Mouse (Mus musculus): ENCODE results near the gene Sugp2.

The Sugp2 gene

DNA sequence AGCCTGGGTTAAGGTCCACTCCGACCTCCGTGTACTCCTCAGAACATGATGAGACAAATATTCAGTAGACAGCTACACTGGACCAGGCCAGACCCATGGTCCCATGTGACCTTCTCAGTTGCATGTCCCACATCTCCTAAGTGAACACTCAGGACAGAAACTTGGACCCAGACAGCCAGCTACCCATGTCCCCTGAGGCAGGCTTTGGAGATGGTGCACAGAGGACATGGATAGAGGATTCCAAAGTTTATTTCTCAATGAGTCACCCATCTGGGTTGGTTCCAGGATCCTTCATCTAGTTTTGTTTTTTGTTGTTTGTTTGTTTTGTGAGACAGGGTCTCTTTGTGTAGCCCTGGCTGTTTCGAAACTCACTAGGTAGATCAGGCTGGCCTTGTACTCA lies 13.1 kb upstream of the Sugp2 start:
- no peak for DNase-seq (ENCODE audit: low read depth)

- DNase-seq (ENCODE audit: low read depth), result no peak
Observed at GRCm38 (mm10) chr8:70222041-70222440, 12.0 kb upstream of the Sugp2 start.

DNA sequence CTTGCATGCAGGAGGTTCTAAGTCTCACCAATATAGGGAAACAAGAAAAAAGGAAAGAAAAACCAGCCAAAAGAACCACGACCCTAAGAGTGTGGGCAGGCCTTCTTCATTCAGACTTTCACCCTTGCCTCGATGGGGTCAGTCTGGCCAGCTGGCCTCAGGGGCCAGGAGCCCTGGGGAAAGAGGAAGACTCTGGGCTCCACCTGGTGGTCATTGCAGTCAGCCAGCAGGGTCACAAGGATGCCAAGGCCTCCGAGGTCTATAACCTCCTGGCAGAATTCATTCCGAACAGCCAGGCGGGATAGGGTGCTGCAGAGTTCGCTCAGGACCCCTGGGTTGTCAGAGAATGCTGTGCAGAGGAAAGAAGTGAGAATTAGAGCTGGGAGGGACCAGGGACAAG lies 10.7 kb upstream of the Sugp2 start:
- DNase-seq (ENCODE audit: low read depth), result peak; percentile 25

DNA sequence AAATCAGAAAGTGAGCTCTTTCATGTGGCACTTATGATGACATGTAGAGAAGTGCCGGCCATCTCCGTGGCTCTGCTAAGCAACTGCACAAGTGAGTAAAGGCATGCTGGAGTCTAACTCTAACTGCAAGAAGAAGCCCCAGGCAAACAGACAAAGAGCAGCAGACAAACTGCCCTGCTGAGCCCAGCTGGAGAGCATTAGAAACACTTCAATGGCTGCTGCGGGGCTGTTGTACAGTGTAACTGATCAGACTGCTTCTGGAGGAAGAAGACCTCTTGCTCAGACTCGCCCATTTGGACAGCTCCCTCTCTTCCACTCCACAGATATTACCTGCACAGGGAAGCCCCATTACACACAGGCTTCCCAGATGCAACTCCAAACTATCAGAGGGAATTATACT lies 6.0 kb upstream of the Sugp2 start:
- no peak for DNase-seq (ENCODE audit: low read depth)

GRCm38 (mm10) chr8:70230837-70231236 lies 3.2 kb upstream of the Sugp2 start:
- DNase-seq (ENCODE audit: low read depth), result no peak

- DNase-seq (ENCODE audit: low read depth), result no peak
Observed at GRCm38 (mm10) chr8:70233606-70234005, 420 bp upstream of the Sugp2 start.

DNA sequence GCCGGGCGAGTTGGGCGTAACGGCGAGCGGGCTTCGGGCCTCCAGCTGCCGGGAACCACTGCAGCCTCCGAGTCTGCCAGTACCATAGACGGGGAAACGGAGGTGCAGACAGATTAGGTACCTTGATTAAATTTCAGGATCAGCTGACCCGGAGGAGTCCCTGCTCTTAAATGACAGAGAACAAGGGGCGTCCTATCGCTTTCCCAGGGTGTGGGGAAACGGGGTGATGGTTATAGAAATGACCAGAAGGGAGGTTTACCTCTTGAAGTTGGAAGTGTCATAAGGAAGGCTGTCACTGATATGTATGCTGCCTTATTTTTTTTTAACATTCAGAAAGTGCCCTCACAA lies 729 bp downstream of the Sugp2 start:
- no peak for DNase-seq (ENCODE audit: low read depth)

DNA sequence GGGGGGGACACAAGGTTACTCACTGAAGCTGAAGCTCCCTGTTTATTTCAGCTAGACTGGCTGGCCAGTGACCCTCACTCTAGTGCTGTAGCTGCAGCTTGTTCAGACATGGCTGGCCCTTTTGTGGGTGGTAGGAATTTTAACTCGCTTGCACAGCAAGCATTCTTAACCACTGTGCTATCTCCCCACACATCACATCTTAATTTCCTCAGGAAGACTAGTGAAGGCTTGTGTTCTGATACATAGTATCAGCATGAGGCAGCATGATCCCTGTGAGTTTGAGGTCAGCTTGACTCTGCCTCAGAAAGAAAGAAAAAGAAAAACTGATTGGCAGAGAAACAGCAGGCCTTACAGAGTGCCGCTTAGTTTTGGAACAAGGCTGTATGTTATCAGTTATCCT lies 3.8 kb downstream of the Sugp2 start:
- no peak for DNase-seq (ENCODE audit: low read depth)

- no peak for DNase-seq (ENCODE audit: low read depth)
Observed at GRCm38 (mm10) chr8:70240642-70241041, 6.6 kb downstream of the Sugp2 start.

DNA sequence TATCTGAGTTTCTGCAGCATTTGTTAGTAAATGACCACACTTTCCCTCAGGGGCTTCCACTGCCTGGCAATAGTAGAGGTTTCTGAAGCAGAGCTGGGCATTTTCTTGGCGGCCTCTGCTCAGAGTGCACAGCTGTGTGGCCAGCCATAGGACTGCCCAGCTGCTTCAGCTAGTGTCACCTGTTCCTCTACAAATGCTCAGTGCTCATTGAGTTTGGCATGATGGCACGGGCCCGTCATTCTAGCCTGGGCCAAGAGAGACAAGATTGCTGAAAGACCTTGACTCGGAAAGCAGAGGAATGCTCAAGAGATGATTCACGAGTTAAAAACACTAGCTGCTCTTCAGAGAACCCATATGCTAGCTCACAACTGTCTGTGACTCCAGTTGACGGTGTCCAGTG lies 12.6 kb downstream of the Sugp2 start:
- DNase-seq (ENCODE audit: low read depth), result no peak

GRCm38 (mm10) chr8:70247841-70248240 lies 13.8 kb downstream of the Sugp2 start:
- no peak for DNase-seq (ENCODE audit: low read depth)

DNA sequence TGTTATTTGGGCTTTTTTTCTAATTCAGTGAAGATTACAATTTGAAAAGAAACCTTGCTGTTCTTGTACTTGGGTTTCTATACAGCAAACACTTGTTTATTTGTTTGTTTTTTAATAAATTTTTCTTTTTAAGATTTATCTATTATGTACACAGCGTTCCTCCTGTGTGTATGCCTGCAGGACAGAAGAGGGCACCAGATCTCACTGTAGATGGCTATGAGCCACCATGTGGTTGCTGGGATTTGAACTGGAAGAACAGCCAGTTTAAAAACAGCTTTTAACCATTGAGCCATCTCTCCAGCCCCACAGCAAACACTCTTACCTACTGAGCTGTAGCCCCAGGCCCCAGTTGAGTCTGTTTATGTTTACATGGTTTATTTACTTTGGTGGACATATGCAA lies 20.6 kb downstream of the Sugp2 start:
- no peak for DNase-seq (ENCODE audit: low read depth)

- DNase-seq (ENCODE audit: low read depth), result no peak
Observed at GRCm38 (mm10) chr8:70257456-70257855, 23.4 kb downstream of the Sugp2 start.

DNA sequence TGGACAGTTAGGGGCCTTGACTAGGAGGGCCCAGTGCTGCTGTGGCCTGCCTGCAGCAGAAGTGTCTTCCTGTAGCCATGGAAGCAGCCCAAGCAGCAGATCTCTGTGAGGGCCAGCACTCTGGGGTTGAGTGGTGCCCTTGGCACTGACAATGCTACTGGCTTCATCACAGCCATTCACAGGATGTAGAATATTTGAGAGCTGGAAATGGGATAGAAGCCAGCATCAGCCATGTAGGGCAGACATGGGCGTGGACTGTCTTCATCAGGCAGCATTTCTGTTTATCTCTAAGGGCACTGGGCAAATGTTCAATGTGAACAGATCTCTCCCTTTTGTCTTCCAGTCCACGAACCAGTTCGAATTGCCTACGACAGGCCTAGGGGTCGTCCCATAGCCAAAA lies 24.6 kb downstream of the Sugp2 start:
- DNase-seq (ENCODE audit: low read depth), result no peak

DNA sequence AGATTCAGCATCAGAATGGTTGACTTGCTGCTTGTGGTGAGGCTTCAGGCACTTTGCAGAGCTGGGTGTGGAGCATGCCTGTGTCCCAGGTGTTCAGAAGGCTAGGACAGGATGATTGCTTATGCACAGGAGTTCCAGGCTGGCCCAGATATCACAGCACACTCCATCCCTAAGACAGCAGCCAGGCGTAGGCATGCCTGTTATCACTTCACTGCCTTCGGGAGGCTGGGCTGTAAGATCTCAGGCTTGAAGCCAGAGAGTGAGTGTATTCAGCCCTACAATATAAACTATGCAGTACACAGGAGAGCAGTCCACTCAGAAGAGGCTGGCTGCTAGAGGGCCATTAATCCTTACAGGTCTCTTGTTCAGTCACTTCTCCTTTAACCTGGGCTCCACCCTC lies 25.0 kb downstream of the Sugp2 start:
- no peak for DNase-seq (ENCODE audit: low read depth)

GRCm38 (mm10) chr8:70267674-70268073 lies 33.6 kb downstream of the Sugp2 start:
- no peak for DNase-seq (ENCODE audit: low read depth)

DNA sequence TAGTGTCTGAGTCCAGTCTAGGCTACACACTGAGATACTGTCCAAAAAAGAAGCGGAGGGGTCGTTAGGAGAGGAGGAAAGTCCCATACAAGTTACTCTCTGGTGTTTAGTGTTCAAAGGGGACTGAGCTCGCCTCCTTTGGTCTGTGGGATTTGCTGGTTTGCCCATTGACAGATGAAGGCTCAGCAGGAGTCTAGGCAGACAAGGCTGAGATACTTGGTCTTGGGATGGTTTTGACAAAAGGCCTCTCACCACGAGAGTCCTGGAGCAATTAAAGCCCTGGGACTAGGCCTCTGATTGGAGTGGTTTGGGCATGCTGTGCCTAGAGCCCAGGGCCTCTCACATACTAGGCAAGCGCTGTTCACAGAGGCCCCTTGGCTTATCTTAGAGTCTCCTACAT lies 34.3 kb downstream of the Sugp2 start:
- DNase-seq (ENCODE audit: low read depth), result no peak

- peak; percentile 47 for DNase-seq (ENCODE audit: low read depth)
Observed at GRCm38 (mm10) chr8:70268799-70269565, 35.0 kb downstream of the Sugp2 start.

DNA sequence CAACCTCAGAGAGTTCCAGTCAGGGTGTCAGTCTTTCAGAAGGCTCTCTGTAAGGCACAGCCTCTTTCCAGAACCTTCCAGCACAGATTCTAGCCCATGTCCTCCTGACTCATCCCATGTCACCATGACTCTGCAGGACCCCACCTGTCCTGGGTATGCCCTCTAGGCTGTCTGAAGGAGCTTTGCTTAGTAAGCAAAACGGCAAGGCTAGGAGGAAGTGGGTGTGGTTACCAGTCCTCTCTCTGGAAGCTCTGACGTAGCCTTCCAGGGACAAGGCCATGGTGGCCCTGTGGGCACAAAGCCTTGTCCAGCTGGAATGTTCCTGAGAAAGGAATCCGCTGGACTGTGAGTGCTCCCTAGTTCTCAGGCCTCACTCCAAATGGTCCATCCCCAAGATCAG lies 38.9 kb downstream of the Sugp2 start:
- DNase-seq (ENCODE audit: low read depth), result peak; percentile 40

- no peak for DNase-seq (ENCODE audit: low read depth)
Observed at GRCm38 (mm10) chr8:70274350-70274749, 40.3 kb downstream of the Sugp2 start.

DNA sequence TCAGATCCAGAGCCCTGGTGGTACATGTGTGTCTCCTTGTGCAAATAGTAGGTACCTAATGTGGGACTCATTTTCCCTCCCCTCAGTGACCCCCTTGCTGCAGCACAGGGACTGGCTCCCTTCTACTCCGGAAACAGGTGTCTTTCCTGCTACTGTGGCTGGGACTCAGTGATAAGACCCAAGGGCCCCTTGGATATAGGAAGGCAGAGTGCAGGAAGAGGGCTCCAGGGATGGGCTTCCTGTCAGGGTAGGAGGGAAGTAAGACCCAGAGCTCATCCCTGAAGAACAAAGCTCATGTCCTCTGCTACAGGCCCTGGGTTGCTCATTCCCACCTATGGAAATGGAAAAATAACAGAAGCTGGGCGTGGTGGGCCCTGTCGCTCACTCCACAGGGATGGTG lies 42.5 kb downstream of the Sugp2 start:
- no peak for DNase-seq (ENCODE audit: low read depth)

GRCm38 (mm10) chr8:70278175-70278574 lies 44.1 kb downstream of the Sugp2 start:
- DNase-seq (ENCODE audit: low read depth), result no peak

GRCm38 (mm10) chr8:70279266-70279665 lies 45.2 kb downstream of the Sugp2 start:
- no peak for DNase-seq (ENCODE audit: low read depth)

- no peak for DNase-seq (ENCODE audit: low read depth)
Observed at GRCm38 (mm10) chr8:70281001-70281400, 47.0 kb downstream of the Sugp2 start.

Data from induced T-regulatory cell, adult 2 months (primary cell).